Mouse (Mus musculus): ENCODE results near the gene Keap1.

- TF ChIP-seq POLR2A (IDR thresholded peaks at IDR 0.05; ENCODE audit: low read depth, low read length), result no peak
- no peak for TF ChIP-seq CTCF (conservative IDR thresholded peaks at IDR 0.05; ENCODE audit: insufficient read depth, insufficient read length, low read depth, low read length)
Observed at GRCm38 (mm10) chr9:21196521-21197433, 42.4 kb downstream of the Keap1 start.
